Mouse (Mus musculus) brain, embryonic 14.5 days (tissue): ENCODE measurements around the gene 2310034G01Rik. TPM values are rescaled to one million over a fixed set of nuclear protein-coding genes. Genes with fewer than 3 reads are reported as not detected.
A peak's percentile ranks its signal among the peaks of the same experiment; 100 is the strongest.

Experiments
- DNase-seq: peaks from one replicate; pipeline ENCODE4 v3.0.0-alpha.2; 2011; ENCODE audit warnings: low read depth
- CTCF ChIP-seq: fragments of 200-500 bp; IDR thresholded peaks from 2 replicates; pipeline ENCODE4 v1.5.1; 2012; ENCODE audit warnings: inconsistent platforms, mild to moderate bottlenecking, moderate library complexity, borderline replicate concordance; ENCODE audit not compliant: insufficient read depth, insufficient read length; ENCODE audit errors: extremely low read depth
- POLR2A ChIP-seq: fragments of 200-500 bp; IDR thresholded peaks from 2 replicates; pipeline ENCODE4 v1.6.1; 2012; ENCODE audit warnings: mild to moderate bottlenecking, inconsistent platforms, borderline replicate concordance; ENCODE audit not compliant: poor library complexity, insufficient read depth, insufficient read length, severe bottlenecking; ENCODE audit errors: extremely low read depth
- polyA plus RNA-seq: library from polyadenylated mRNA; depleted of rRNA; stranded (reverse); fragments of >200 nt; gene quantifications from 2 replicates; pipeline ENCODE4 v1.2.3, GENCODE M21; 2012; rRNA removed

Gene 2310034G01Rik
- polyA plus RNA-seq, 1 experiment, result 2.1 TPM

- TF ChIP-seq CTCF (no peak), POLR2A (no peak)
- no peak for DNase-seq
These were observed 43.3 kb downstream of the 2310034G01Rik start for GRCm38 (mm10) chr19:46306751-46307289.

DNA sequence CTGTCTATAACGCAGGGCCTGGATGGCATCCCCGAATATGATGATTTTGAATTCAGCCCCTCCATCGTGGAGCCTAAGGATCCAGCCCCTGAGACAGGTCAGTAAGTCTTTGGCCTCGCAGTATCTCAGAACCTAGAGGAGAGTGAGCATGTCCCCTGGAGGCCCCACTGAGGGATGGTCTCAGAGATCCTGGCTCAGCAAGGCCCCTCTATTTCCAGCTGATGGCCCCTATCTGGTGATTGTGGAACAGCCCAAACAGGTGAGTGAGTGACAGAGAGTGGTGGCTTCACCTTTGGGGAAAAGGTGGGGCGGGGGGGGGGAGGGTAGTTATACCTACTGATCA, 43.9 kb downstream of the 2310034G01Rik start:
- no peak for DNase-seq
- no peak for TF ChIP-seq POLR2A
- no peak for TF ChIP-seq CTCF

DNA sequence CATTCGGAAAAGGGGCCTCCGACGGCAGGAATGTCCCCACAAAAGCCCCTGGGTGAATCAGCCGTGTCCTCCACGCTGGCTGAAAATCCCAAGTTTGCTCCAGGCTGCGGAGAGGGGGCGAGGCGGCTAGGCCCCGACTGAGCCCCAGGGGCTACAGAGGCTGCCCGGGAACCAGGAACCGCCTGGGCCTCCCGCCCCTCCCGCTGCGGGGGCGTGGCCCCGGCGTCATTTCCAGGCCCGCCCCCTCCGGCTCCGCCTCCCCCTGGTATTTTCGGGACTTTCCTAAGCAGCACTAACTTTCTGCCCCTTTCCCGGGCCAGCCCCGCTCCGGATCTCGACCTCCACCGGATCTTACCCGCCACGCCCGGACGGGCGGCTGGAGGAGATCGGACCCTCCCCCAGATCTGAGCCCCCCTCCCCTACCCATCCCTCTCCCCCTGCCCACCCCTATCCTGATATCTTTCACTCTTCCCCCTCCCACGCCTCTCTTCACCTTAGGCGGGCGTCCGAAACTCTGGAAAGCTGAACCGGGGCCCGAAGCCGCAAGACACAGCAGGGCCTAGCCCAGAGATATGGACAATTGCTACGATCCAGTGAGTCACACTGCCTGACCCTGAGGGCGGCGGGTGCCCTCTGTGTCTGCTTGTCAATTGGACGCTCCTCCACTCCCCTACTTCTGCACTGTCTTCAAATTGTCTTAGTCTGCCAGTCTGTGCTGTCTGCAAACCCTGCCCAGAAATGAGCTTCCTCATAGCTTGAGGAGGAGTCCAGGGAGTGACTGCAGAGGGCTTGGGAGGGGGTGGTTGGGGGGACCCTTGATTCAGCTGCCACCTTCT, 44.5 kb downstream of the 2310034G01Rik start:
- peak; percentile 80 for DNase-seq
- TF ChIP-seq POLR2A, result no peak
- TF ChIP-seq CTCF, result no peak

DNA sequence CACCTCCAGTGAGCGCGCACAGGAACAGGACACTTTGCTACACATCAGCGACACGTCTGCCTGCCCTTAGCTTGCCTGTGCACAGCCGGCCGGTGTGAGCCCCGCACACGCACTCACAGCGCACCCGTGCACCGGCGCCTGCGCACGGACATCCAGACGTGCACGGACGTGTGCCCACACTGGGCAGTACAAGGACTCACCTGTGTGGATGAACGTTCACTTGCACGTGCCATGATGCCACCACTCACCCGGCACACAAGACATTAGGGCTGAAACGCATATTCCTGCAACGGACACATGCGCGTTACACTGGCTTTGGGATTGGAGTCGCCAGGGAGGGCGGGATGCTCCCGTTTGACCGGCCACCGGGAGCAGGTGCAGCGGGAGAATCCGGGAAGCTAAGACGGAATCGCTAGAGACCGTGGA, 45.2 kb downstream of the 2310034G01Rik start:
- TF ChIP-seq POLR2A, result no peak
- TF ChIP-seq CTCF, result no peak
- no peak for DNase-seq

GRCm38 (mm10) chr19:46304216-46304841, 45.8 kb downstream of the 2310034G01Rik start, which contains the start of gene Nfkb2:
Gene Nfkb2 (plus strand): TSS chr19:46304320.
- peak; percentile 90 for DNase-seq
- peak; percentile 95 for TF ChIP-seq CTCF
- TF ChIP-seq POLR2A, result no peak

GRCm38 (mm10) chr19:46303251-46304215, 46.6 kb downstream of the 2310034G01Rik start:
- DNase-seq, result no peak
- no peak for TF ChIP-seq CTCF
- no peak for TF ChIP-seq POLR2A

DNA sequence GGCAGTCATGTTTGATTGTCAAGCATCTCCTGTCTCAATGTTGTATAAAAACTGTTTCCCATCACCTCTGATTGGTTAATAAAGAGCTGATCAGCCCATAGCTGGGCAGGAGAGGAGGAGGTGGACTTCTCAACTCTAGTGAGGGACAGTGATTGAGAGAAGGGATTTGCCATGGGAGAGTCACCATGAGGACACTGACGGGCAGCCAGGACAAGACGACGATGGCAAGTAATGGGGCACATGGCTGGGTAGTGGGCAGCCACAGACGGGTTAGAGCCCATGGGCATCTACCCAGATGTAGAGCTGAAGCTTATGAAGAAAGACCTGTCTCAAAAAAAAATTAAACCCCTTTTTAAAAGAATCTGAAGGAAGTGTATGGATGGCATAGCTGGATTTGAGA, 47.6 kb downstream of the 2310034G01Rik start:
- no peak for DNase-seq
- TF ChIP-seq POLR2A (no peak), CTCF (no peak)

DNA sequence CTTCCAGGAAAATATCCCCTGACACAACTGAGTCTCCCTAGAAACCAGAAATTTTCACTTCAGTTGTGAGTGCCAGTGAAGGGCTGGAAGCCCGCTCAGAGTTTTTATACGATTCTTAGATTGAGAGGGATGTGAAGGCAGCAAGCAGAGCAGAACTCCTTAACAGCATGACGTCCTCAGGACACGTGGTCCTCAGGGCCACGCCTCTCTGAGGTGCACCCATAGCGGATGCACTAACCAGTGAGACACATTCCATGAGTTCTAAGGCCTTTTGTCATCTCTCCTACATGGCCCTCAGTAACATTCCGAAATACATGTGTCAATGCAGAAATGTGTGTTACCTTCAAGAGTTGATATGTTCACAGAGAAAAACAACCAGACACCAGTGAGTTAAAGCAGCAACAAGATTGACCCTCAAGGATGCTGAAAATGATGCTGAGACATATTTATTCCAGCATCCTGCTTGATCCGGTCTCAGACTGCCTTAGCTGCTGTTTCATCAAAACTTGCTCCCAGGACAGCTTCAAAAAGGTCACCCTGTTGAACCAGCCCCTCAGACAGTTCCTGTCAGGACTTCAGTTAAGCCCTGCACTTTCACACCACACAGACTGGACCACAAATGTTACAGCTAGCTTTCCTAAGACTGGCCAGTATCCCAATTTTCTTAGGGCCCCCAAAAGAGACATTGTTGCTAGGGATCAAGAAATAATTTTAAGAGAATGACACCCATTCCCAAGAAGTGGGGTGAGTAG, 49.6 kb downstream of the 2310034G01Rik start:
- DNase-seq, result no peak
- no peak for TF ChIP-seq CTCF
- no peak for TF ChIP-seq POLR2A

Other genes starting within 250 kb of the 2310034G01Rik start
- not detected in 2 replicates for gene Elovl3, start 218.4 kb downstream of the 2310034G01Rik start, polyA plus RNA-seq
- gene Pitx3, start 202.0 kb downstream of the 2310034G01Rik start, polyA plus RNA-seq, result 2.6 and 2.7 TPM in 2 replicates
- gene Gbf1, start 197.8 kb downstream of the 2310034G01Rik start, polyA plus RNA-seq, result 94.8 and 106 TPM in 2 replicates
- gene Nfkb2, start 46.0 kb downstream of the 2310034G01Rik start, polyA plus RNA-seq, result 3.9 and 4.3 TPM in 2 replicates
- gene Psd, start 23.1 kb downstream of the 2310034G01Rik start, polyA plus RNA-seq, result 292 and 297 TPM in 2 replicates
- 37.1 and 45.9 TPM in 2 replicates for gene Fbxl15, start 22.1 kb downstream of the 2310034G01Rik start, polyA plus RNA-seq
- 206 and 246 TPM in 2 replicates for gene Cuedc2, start 11.6 kb downstream of the 2310034G01Rik start, polyA plus RNA-seq
- gene Mfsd13a, start 9.2 kb downstream of the 2310034G01Rik start, polyA plus RNA-seq, result 16.1 and 18.2 TPM in 2 replicates
- 224 and 264 TPM in 2 replicates for gene Actr1a, start 45.4 kb upstream of the 2310034G01Rik start, polyA plus RNA-seq
- gene Sufu, start 46.6 kb upstream of the 2310034G01Rik start, polyA plus RNA-seq, result 21.8 and 26.0 TPM in 2 replicates
- 35.3 and 63.0 TPM in 2 replicates for gene Trim8, start 151.4 kb upstream of the 2310034G01Rik start, polyA plus RNA-seq
- gene Arl3, start 222.9 kb upstream of the 2310034G01Rik start, polyA plus RNA-seq, result 169 and 180 TPM in 2 replicates
- 11.8 and 12.6 TPM in 2 replicates for gene Sfxn2, start 223.1 kb upstream of the 2310034G01Rik start, polyA plus RNA-seq
- gene Wbp1l, start 248.8 kb upstream of the 2310034G01Rik start, polyA plus RNA-seq, result 33.7 and 44.8 TPM in 2 replicates